Mouse (Mus musculus): ENCODE measurements around the gene Rpl27a.

- TF ChIP-seq EP300 (IDR thresholded peaks at IDR 0.05; ENCODE audit: insufficient read depth, low read depth, low read length) (no peak), CTCF (IDR thresholded peaks at IDR 0.05; ENCODE audit: low read depth, low read length) (no peak), POLR2A (IDR thresholded peaks at IDR 0.05; ENCODE audit: insufficient read depth, low read length) (no peak)
Observed at GRCm38 (mm10) chr7:109542364-109542628, 23.3 kb downstream of the Rpl27a start.
